Comparison of ENCODE assay signal across 18 mouse cellular contexts in genomic region chr17:48887472-48888385, GRCm38 (mm10). TPM values are rescaled to one million over a fixed set of nuclear protein-coding genes. Genes with fewer than 3 reads are reported as not detected.
DNase-seq lines count a peak whose midpoint lies in the region; ATAC-seq lines count a peak whose summit lies in the region.
"Had no signal": no experiment of that assay in that cellular context is flagged by ENCODE, and none has a peak within 500 bp of the region (broad histone marks: within the 10 kb centered on the region; RNA-seq: fewer than 3 reads in every experiment).

No protein-coding gene starts in this region.

- no peak overlapping the region for H3K4me2 ChIP-seq in hindbrain, embryonic 14.5 days (replicated peaks)
- H3K4me2 ChIP-seq: limb, embryonic 13.5 days had no signal

- H3K4me1 ChIP-seq in hindbrain, embryonic 14.5 days (replicated peaks; ENCODE audit: control insufficient read depth, insufficient read depth, low read length) = no peaks in the 10 kb centered on the region
- H3K4me1 ChIP-seq in hindbrain, embryonic 10.5 days (replicated peaks) = no peaks in the 10 kb centered on the region
- H3K4me1 ChIP-seq in forebrain, embryonic 10.5 days = no peaks in the 10 kb centered on the region
- H3K4me1 ChIP-seq: heart, embryonic 10.5 days; limb, embryonic 13.5 days had no signal

- H3K9me3 ChIP-seq in hindbrain, embryonic 14.5 days (ENCODE audit: control insufficient read depth, low read length) = no peaks in the 10 kb centered on the region
- H3K9me3 ChIP-seq in hindbrain, embryonic 10.5 days = no peaks in the 10 kb centered on the region
- no peaks in the 10 kb centered on the region for H3K9me3 ChIP-seq in forebrain, embryonic 10.5 days
- H3K9me3 ChIP-seq: heart, embryonic 10.5 days; limb, embryonic 13.5 days had no signal

- H3K27me3 ChIP-seq in hindbrain, embryonic 14.5 days (ENCODE audit: control insufficient read depth, insufficient read depth, low read length) = no peaks in the 10 kb centered on the region
- no peaks in the 10 kb centered on the region for H3K27me3 ChIP-seq in hindbrain, embryonic 10.5 days (ENCODE audit: insufficient read depth, poor library complexity, severe bottlenecking)
- no peaks in the 10 kb centered on the region for H3K27me3 ChIP-seq in forebrain, embryonic 10.5 days (ENCODE audit: poor library complexity, severe bottlenecking)

- H3K4me3 ChIP-seq in hindbrain, embryonic 14.5 days (replicated peaks; ENCODE audit: low read length) = no peak overlapping the region
- no peak overlapping the region for H3K4me3 ChIP-seq in hindbrain, embryonic 10.5 days
- H3K4me3 ChIP-seq in forebrain, embryonic 10.5 days = no peak overlapping the region
- H3K4me3 ChIP-seq: heart, embryonic 10.5 days; limb, embryonic 13.5 days; myocyte had no signal

- no peaks in the 10 kb centered on the region for H3K36me3 ChIP-seq in hindbrain, embryonic 14.5 days (replicated peaks; ENCODE audit: control insufficient read depth, insufficient read depth)
- H3K36me3 ChIP-seq in hindbrain, embryonic 10.5 days = no peaks in the 10 kb centered on the region
- H3K36me3 ChIP-seq in forebrain, embryonic 10.5 days (replicated peaks) = no peaks in the 10 kb centered on the region
- H3K36me3 ChIP-seq: heart, embryonic 10.5 days; limb, embryonic 13.5 days had no signal

- ATAC-seq in hindbrain, embryonic 14.5 days (ENCODE audit: low FRiP score) = 0 out of 2 replicates have a peak, but pooled peaks have one; percentile 31

- DNase-seq in hindbrain, embryonic 14.5 days (ENCODE audit: low spot score) = no peak
- no peak for DNase-seq in hindbrain, embryonic 10.5 days (ENCODE audit: low spot score)
- peak; percentile 30 to 63 for DNase-seq in frontal cortex, postnatal 25 days (ENCODE audit: low spot score in 2 of 2)
- DNase-seq in layer of hippocampus, postnatal 36 days = peak; percentile 70 to 73
- peak; percentile 78 to 82 for DNase-seq in right cerebral cortex, adult 2 months (ENCODE audit: low spot score in 2 of 2)
- no peak for DNase-seq in urinary bladder, adult 2 months (ENCODE audit: low spot score)
- DNase-seq in forebrain, embryonic 10.5 days (ENCODE audit: extremely low spot score, low spot score) = no peak
- no peak for DNase-seq in kidney, postnatal 14 days
- DNase-seq: adrenal gland, postnatal 14 days; heart, postnatal 4 days; kidney, adult 8-10 months; lung, adult 18-20 months; thymus, postnatal 14 days had no signal

- H3K9ac ChIP-seq in hindbrain, embryonic 14.5 days = no peak overlapping the region
- H3K9ac ChIP-seq: limb, embryonic 13.5 days had no signal

- 43% methylated on average over 8 of the region's 8 CpGs for WGBS in hindbrain, embryonic 14.5 days
- WGBS in hindbrain, embryonic 10.5 days = 73% methylated on average over 8 of the region's 8 CpGs
- 79% methylated on average over 8 of the region's 8 CpGs for WGBS in forebrain, embryonic 10.5 days

- no peak overlapping the region for H3K27ac ChIP-seq in hindbrain, embryonic 14.5 days
- no peak overlapping the region for H3K27ac ChIP-seq in hindbrain, embryonic 10.5 days
- H3K27ac ChIP-seq in forebrain, embryonic 10.5 days = no peak overlapping the region
- H3K27ac ChIP-seq: heart, embryonic 10.5 days; limb, embryonic 13.5 days had no signal

RNA-seq across cellular contexts. Expression of gene Lrfn2, which starts 44.5 kb away (rescaled TPM):
- 7.9 and 8.3 TPM in 2 replicates for polyA plus RNA-seq in hindbrain, embryonic 14.5 days (2014; fragmentation: Nextera tagmentation; extraction: Ambion mirVana)
- polyA plus RNA-seq in hindbrain, embryonic 10.5 days (2016; fragmentation: Nextera tagmentation; extraction: Ambion mirVana) = 0.37 and 0.54 TPM in 2 replicates
- total RNA-seq in layer of hippocampus, postnatal 36 days (2021) = 10 to 100 TPM; 36.6 to 42.2 TPM
- 0.08 and 0.12 TPM in 2 replicates for polyA plus RNA-seq in urinary bladder, adult 2 months (2012; rRNA removed)
- polyA plus RNA-seq in forebrain, embryonic 10.5 days (2016; fragmentation: Nextera tagmentation; extraction: Ambion mirVana) = 0.84 and 1.2 TPM in 2 replicates
- total RNA-seq: common myeloid progenitor, adult 5-6 weeks; megakaryocyte, adult 5-6 weeks had no signal
- polyA plus RNA-seq: myocyte had no signal

Comparison
In these comparisons a context has a peak if more than half of its experiments do, and no peak if none do; other contexts are left out.
1. DNase-seq: peak in frontal cortex, postnatal 25 days (2 of 2), layer of hippocampus, postnatal 36 days (2 of 2) and right cerebral cortex, adult 2 months (2 of 2); none in hindbrain, embryonic 14.5 days (single experiment), hindbrain, embryonic 10.5 days (single experiment), urinary bladder, adult 2 months (single experiment), forebrain, embryonic 10.5 days (single experiment) and kidney, postnatal 14 days (single experiment).